Mouse (Mus musculus): Measurements from ENCODE around the gene Dusp22.

Dusp22 gene

GRCm38 (mm10) chr13:30659613-30660505, at the start of gene Dusp22:
Dusp22 (plus strand) TSS chr13:30659999.
- ChIA-PET CTCF (no interaction called here), POLR2A (no interaction called here)

- POLR2A ChIA-PET, result interaction anchor here in 1 of 4 experiments (0.6 kb wide), 1 partner anchor 1885 kb away, joined by 3 read pairs; no protein-coding TSS in a partner anchor
- CTCF ChIA-PET, result no interaction called here
These were observed 47.6 kb upstream of the Dusp22 start for GRCm38 (mm10) chr13:30612079-30612794.

- ChIA-PET CTCF (no interaction called here), POLR2A (no interaction called here)
These were observed 40.1 kb upstream of the Dusp22 start for GRCm38 (mm10) chr13:30619684-30620083.

GRCm38 (mm10) chr13:30628195-30629048, 31.4 kb upstream of the Dusp22 start:
- POLR2A ChIA-PET, result interaction anchor here in 1 of 4 experiments (0.6 kb wide), 1 partner anchor 43 kb away, joined by 3 read pairs; no protein-coding TSS in a partner anchor
- CTCF ChIA-PET, result no interaction called here

DNA sequence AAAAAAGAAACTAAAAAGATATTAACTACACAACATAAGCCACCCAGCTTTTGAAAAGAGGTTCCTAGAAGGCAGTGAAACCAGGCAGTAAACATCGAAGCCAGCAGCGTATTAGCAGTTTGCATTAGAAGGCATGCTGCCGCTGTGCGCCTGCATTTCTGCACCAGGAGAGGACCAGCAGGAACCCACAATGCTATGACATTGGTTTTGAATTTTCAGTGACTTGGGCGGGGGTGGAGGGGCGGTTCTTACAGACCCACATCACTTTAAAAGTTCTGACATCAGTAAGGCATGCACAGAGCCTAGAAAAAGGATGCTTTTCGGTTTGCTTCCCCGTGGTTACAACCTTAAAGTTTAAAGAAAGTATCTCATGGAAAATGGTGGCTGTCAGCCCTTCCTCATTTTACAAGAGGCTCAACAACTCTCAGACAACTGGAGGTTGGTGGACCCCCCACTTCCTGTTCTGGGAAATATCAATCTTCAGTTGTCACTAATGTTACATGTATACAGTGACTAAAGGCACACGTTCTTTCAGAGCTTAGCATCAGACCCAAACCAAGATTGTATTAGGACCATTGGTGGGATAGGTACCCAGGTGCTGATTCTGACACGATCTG, 29.9 kb upstream of the Dusp22 start:
- CTCF ChIA-PET, result no interaction called here
- POLR2A ChIA-PET, result no interaction called here

DNA sequence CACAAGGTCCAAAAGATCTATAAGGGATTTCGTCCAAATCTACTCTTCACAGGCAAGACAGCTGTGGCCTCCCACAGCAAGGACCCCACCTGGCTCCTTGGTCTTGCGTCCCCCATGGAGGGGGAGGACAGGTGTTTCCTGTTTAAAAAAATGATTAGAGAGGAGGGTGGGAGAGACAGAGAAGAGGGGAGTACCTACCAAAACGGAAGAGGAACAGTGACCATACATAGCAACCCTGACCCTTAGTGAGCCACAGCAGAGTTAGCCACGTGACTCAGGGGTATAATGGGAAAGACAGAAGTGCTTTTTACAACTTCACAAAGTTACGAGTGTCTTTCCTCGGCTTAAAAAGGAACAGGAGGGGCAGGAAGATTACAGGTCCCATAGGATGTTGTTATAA, 26.8 kb upstream of the Dusp22 start:
- CTCF ChIA-PET, result interaction anchor here in 1 of 4 experiments (0.7 kb wide), 1 partner anchor 117 kb away, joined by 3 read pairs; no protein-coding TSS in a partner anchor
- POLR2A ChIA-PET, result no interaction called here

DNA sequence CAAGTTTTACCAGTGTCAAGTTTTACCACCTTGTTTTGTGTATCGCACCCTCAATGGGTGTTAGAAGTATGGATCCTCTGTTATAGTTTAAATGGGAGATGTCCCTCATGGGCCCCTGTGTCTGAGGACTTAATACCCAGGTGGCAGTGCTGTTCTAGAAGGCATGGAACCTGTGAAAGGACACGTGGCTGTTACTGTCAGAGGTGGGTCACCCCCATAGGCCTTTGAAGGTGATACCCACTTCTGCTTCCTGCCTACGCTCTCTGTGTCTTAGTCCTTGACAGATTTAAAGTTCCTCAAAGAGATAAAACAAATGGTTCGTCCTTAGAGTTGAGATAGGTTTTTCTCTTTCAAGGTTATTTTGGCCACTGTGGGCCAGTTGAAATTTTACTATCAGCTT, 23.3 kb upstream of the Dusp22 start:
- ChIA-PET POLR2A (no interaction called here), CTCF (no interaction called here)

DNA sequence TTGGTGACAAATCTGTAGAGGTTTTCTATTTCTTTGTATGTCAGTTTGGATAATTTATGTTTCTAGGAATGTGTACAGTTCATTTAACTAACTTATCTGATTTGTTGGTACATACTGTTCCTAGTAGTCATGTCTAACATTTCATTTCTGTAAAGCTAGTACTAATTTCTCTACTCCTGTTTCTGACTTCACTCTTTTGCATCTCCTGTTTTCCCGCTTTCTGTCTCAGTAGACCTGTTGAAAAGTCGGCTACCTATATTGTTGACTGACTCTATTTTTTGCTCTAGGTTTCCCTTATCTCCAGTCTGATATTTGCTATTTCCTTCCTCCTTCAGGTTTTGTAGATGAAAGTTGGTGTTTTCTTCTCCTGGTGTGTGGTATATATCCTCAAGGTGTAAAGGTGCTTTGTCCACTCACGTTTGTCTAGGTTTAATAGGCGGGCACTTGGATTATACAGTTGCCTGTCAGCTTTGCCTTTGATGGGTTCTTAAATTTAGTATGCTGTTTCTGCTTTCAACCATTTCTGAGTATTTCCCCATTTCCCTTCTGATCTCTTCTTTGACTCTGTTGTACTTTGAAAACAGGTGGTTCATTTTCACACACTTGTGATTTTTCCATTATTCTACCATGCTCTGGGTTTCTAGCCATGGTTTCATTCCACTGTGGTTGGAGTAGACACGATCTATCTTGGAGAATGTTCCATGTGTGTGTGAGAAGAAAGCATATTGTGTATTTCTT, 21.3 kb upstream of the Dusp22 start:
- POLR2A ChIA-PET, result no interaction called here
- CTCF ChIA-PET, result no interaction called here

DNA sequence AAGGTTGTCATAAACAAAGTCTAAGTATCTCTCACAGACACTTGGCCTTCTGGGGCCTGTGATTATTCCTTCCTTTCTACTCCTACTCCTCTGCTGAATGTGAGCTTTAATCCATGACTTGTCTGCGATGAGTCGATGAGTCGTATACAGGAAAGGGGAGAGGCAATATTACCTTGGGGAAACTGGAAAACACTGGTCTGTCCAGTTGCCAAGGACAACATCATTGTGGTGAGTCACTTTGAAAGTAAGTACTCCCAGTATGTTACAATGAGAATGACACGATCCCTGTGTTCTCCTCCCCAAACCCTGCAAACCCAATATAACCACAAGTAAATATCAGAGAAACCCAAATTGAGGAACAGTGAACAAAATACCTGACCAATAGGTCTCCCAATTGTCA, 17.7 kb upstream of the Dusp22 start:
- POLR2A ChIA-PET, result no interaction called here
- CTCF ChIA-PET, result no interaction called here

GRCm38 (mm10) chr13:30648461-30648860, 11.3 kb upstream of the Dusp22 start:
- CTCF ChIA-PET, result no interaction called here

DNA sequence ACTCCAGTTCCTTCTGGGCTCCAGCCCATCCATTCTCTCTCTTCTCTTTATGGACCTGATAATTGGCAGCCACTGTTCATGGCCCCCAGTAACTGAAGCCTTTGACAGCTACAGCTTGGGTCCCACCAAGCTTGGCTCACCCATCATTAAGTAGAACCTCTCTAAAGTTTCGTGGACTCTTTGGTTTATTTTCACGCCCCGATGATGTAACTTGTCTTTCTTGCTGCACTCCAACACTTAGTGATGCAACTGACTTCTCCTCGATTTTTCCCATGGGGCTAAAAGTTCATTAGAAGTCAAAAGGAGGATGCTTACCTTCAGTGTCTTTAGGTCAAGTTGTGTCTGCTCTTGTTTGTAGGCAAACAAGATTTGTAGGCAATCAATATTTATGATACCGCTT, 10.6 kb upstream of the Dusp22 start:
- ChIA-PET POLR2A (no interaction called here), CTCF (no interaction called here)

More at GRCm38 (mm10) chr13:30648461-30648860, 11.3 kb upstream of the Dusp22 start:
- POLR2A ChIA-PET, result no interaction called here

GRCm38 (mm10) chr13:30650684-30651083, 9.1 kb upstream of the Dusp22 start:
- ChIA-PET CTCF (no interaction called here), POLR2A (no interaction called here)

GRCm38 (mm10) chr13:30653051-30653450, 6.7 kb upstream of the Dusp22 start:
- ChIA-PET POLR2A (no interaction called here), CTCF (no interaction called here)

DNA sequence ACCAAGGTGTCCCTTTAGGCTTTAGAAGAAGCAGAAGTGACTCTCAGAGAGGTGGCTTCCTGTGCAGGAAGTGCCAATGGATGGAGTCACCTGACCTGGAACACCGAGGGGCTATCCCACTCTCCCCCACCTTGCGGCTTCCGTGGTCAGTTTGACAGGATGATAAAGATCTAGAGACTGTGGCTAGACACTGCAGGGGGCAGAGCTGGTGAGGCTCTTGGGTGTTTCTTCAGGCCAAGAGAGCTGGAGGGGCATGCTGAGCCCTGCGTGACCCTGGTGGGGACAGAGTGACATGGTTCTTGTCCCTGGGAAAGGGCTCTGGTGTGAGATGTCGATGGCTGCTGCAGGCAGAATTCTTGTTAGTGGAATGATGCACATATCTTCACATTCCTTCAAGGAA, 5.3 kb upstream of the Dusp22 start:
- POLR2A ChIA-PET, result no interaction called here

GRCm38 (mm10) chr13:30656909-30657308, 2.9 kb upstream of the Dusp22 start:
- ChIA-PET POLR2A (no interaction called here), CTCF (no interaction called here)

More for the DNA sequence above, 5.3 kb upstream of the Dusp22 start:
- CTCF ChIA-PET, result no interaction called here

GRCm38 (mm10) chr13:30657779-30658178, 2.0 kb upstream of the Dusp22 start:
- CTCF ChIA-PET, result no interaction called here
- POLR2A ChIA-PET, result interaction anchor here in 1 of 4 experiments (0.6 kb wide), 1 partner anchor 637 kb away, joined by 7 read pairs; no protein-coding TSS in a partner anchor

DNA sequence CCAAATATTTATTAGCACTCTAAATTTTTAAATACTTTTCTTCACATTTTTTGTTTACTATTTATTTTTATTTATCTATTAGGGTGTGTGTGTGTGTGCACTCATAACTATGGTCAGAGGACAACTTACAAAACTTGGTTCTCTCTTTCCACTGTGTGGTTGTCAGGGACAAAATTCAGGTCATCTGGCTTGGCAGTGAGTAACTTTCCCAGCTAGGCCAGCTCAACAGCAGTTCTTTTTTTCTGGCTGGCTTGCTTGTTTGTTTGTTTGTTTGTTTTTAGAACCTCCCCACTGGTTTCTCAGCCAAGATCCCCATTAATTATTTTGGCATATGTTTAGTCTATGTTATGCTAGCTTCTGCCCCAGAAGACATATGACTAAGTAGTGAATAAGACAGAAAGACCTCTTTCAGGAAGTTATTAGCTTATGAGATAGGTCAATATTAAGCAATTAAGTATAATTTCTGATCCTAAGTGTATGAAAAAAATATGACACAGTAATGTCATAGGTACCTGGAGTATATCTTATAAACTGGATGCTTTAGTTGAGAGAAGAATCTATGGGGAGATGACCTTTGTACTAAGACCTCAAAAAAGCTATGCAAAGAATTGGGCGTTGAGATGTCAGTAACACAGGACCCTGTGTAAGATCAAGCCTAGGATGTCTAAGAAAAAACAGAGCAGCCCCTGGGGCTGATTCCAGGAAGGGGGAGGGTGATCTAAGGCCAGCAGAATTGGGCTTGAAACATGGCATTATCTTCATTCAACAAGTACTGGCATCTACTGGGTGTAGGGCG, 1.4 kb upstream of the Dusp22 start:
- POLR2A ChIA-PET, result interaction anchor here in 1 of 4 experiments (0.6 kb wide), 1 partner anchor 636 kb away, joined by 7 read pairs; no protein-coding TSS in a partner anchor
- CTCF ChIA-PET, result no interaction called here

DNA sequence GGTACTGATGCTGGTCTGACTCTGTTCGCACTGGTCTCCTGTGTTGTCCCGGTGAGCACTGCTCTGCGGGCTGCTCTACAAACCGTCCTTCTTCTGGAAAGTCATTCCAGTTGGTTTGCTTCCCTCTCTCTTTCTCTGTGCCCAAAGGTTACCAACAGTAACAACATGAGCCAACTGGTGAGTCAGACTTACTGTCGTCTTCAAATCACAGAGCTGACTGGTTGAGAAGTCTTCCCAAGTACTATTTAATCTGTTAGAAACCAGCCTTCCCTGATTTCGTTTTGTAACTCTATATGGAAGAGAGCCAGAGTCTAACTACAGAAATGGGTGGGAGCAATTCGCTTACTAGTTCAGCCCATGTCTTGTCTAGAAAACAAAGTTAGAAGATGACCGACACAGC, 5.5 kb downstream of the Dusp22 start:
- ChIA-PET POLR2A (no interaction called here), CTCF (no interaction called here)

Data from embryonic stem cell, embryonic (primary cell).